Mouse (Mus musculus) forebrain, embryonic 10.5 days (tissue): ENCODE results near the gene Ccdc155. TPM values are rescaled to one million over a fixed set of nuclear protein-coding genes. Genes with fewer than 3 reads are reported as not detected.
"Not testable (repeated sequence)": the region's sequence is repeated elsewhere in the genome, so short reads cannot be mapped to it uniquely, and the experiment has no call there.

Experiments
- DNase-seq: peaks from one replicate; pipeline ENCODE4 v3.0.0-alpha.2; 2017; ENCODE audit warnings: low spot score; ENCODE audit errors: extremely low spot score
- H3K27ac ChIP-seq: fragments of 300-500 bp; sonication (generic); 2 replicates; pipeline ENCODE4 v1.5.1; 2016; ENCODE audit warnings: mild to moderate bottlenecking
- H3K27me3 ChIP-seq: fragments of 300-500 bp; sonication (generic); 2 replicates; pipeline ENCODE4 v1.6.1; 2016; ENCODE audit warnings: mild to moderate bottlenecking; ENCODE audit not compliant: poor library complexity, severe bottlenecking
- H3K36me3 ChIP-seq: fragments of 300-500 bp; sonication (generic); replicated peaks from 2 replicates; pipeline ENCODE4 v1.6.1; 2016; ENCODE audit warnings: mild to moderate bottlenecking, moderate library complexity
- H3K4me1 ChIP-seq: fragments of 300-500 bp; sonication (generic); 2 replicates; pipeline ENCODE4 v1.6.1; 2016
- H3K4me3 ChIP-seq: fragments of 300-500 bp; sonication (generic); 2 replicates; pipeline ENCODE4 v1.5.1; 2016; ENCODE audit warnings: mild to moderate bottlenecking, moderate library complexity
- H3K9me3 ChIP-seq: fragments of 300-500 bp; sonication (generic); 2 replicates; pipeline ENCODE4 v1.6.1; 2016; ENCODE audit warnings: mild to moderate bottlenecking, moderate library complexity
- WGBS: fragments of 180-500 bp; shearing (Covaris S2); methylation state at CpG from one replicate; pipeline ENCODE4 v1.1.7; 2016; 5-methylcytosine and 5-hydroxymethylcytosine counted together
- polyA plus RNA-seq: library from polyadenylated mRNA; unstranded; fragments of >200 nt; fragmentation: Nextera tagmentation; extraction: Ambion mirVana; gene quantifications from 2 replicates; pipeline ENCODE4 v1.2.1, GENCODE M21; 2016

The Ccdc155 gene
- polyA plus RNA-seq, 1 experiment from 2014 or later = 0.66 TPM

DNA sequence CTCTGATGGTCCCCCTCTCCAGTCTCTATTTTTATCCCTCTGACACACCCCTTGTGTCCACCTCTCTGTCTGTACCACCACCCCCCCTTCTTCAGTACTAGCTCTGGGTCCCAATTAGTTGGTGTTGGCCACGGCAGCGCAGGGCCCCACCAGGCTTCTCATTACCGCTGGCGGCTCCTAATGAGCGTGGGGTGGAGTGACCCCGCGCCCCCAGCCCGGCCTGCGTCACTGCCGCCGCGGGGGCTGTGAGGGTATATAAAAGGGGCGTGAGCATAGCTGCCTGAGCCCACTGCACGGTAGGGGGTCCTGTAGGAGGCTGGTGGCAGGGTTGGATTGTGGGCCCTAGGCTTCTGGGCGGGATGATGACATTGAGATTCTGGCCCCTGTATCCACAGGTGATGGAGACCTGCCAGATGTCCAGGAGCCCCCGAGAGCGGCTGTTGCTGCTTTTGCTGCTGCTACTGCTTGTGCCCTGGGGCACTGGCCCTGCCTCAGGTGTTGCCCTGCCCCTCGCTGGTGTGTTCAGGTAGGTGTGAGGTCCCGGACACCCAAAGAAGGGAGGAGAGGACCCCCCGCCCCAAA, 23.7 kb downstream of the Ccdc155 start, which contains the start of gene Pth2:
Pth2 (plus strand) TSS at position 100 of the 582 bp plus-strand sequence.
- WGBS = 19% methylated on average over 20 of the region's 20 CpGs
- no peak for DNase-seq
- H3K27me3 ChIP-seq = peaks cover 100% of the 10 kb centered on the region
- peaks cover 46% of the 10 kb centered on the region for H3K4me1 ChIP-seq
- H3K36me3 ChIP-seq = no peaks in the 10 kb centered on the region
- no peak within 1 kb of the TSS for H3K27ac ChIP-seq
- no peaks in the 10 kb centered on the region for H3K9me3 ChIP-seq
- H3K4me3 ChIP-seq = peak within 1 kb of the TSS; percentile 45

DNA sequence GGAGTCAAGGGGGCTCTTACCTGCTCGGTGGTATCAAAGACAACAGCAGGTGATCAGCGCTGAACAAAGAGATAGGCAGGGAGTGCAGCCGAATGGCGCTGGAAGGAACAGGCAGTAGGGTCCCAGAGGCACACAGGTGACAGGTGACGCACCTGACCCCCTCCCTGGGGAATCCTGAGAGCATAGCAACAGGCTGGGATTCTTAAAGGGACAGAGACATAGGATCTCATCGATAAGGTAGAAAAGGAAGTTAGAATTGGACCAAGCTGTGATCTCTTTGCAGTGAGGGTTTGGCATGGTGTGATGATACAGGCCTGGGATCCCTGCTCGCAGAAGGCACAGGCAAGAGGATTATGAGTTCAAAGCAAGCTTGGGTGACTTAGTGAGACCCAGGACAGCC, 25.2 kb downstream of the Ccdc155 start, which contains the start of gene Gfy:
Gfy (minus strand) TSS at position 101 of the 400 bp plus-strand sequence.
- Histone ChIP-seq H3K4me1 (peaks cover 54% of the 10 kb centered on the region), H3K27me3 (peaks cover 100% of the 10 kb centered on the region), H3K9me3 (no peaks in the 10 kb centered on the region), H3K4me3 (no peak within 1 kb of the TSS), H3K36me3 (no peaks in the 10 kb centered on the region), H3K27ac (no peak within 1 kb of the TSS)
- 30% methylated on average over 7 of the region's 7 CpGs for WGBS
- no peak for DNase-seq

DNA sequence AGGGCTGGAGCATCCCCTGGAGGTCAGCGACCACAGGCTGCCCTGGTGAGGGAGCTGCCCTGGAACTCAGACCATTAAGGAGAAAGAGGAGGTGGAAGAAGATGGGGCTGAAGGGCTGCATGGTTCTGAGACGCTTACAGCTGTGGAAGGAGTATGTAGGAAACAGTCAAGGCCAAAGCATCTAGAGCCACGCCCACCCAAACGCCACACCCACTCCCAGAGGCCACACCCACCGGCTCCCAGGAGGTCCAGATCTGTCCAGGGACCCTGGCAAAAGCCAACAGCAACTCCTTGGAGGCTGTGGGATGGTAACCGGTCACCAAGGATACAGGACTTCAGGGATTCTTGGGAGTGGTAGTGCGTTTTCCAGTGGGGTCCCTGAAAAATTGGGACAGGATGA, 26.1 kb downstream of the Ccdc155 start:
- H3K4me3 ChIP-seq = no peak overlapping the region
- H3K9me3 ChIP-seq = no peaks in the 10 kb centered on the region
- H3K27me3 ChIP-seq = peaks cover 99% of the 10 kb centered on the region
- 21% methylated on average over 7 of the region's 7 CpGs for WGBS
- no peak for DNase-seq
- no peak overlapping the region for H3K27ac ChIP-seq
- peaks cover 56% of the 10 kb centered on the region for H3K4me1 ChIP-seq
- H3K36me3 ChIP-seq = no peaks in the 10 kb centered on the region

DNA sequence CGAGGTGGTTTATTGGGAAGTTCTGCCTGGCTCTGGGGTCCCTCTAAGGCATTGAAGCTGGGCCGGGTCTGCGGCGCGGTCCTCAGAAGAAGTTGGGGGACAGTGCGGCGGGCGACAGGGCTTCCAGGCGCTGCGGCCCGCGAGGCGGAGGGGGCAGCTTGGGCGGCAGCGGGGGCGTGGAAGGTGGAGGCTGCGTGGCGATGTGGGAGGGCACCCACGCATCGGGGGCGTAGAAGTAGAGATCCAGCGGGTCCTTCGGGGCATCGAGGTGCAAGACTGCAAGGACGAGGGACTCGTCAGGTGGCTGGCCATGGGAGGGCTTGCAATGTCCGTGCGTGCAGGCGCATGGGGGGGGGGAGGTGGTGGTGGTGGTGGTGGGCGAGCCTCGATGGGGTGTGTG, 28.3 kb downstream of the Ccdc155 start:
- Histone ChIP-seq H3K27ac (no peak overlapping the region), H3K4me1 (peaks cover 38% of the 10 kb centered on the region), H3K27me3 (peaks cover 98% of the 10 kb centered on the region), H3K36me3 (no peaks in the 10 kb centered on the region), H3K9me3 (peaks cover 11% of the 10 kb centered on the region; the same call in 1 of the 2 replicates), H3K4me3 (peak overlapping the region; percentile 40)
- DNase-seq = no peak
- 2% methylated on average over 31 of the region's 31 CpGs for WGBS

DNA sequence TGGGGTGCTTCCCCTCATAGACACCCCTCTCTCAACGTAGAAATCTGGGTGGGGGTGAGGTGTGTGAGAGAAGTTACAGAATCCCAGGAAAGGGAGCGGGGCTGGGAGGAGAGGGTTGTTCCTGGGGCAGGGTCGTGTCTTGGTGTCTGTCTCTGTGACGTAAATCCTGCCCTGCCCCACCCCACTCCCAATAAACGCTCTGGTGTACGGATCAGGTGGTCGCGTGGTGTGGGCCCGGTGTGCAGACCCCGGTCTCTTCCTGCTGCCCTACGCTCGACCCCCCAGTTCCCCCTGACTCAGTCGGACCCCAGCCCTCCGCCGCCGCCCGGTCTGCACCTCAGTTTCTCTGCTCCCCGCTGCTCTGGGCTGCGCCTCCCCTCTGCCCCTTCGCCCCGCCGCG, 28.8 kb downstream of the Ccdc155 start:
- H3K4me3 ChIP-seq = peak overlapping the region; percentile 40
- WGBS = under 1% methylated on average over 23 of the region's 23 CpGs

DNA sequence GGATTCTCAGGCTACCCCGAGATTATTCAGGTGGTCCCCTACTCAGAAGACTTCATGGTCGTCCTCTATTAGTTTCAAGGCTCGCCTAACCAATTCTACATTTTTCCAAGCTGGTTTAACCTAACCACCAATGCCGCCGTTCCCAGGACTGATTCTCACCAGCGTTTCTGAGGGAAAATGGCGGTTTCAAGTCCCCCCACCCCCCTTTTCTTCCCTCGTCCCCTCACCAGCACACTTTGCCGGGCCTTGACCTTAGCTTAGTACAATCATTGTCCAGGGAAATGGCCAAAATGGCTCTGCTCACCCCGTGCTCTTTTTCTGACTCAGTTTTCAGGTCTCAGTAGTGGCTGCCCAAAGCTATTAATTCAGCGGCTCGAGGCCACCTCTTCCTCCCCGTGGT, 29.3 kb downstream of the Ccdc155 start:
- Histone ChIP-seq H3K36me3 (no peaks in the 10 kb centered on the region), H3K9me3 (peaks cover 16% of the 10 kb centered on the region), H3K4me3 (peak overlapping the region; percentile 40; the same call in 1 of the 2 replicates), H3K27me3 (peaks cover 98% of the 10 kb centered on the region), H3K27ac (no peak overlapping the region), H3K4me1 (peaks cover 29% of the 10 kb centered on the region)
- DNase-seq = no peak
- WGBS = 4% methylated on average over 13 of the region's 13 CpGs

More for the DNA sequence above, 28.8 kb downstream of the Ccdc155 start:
- Histone ChIP-seq H3K4me1 (peaks cover 34% of the 10 kb centered on the region), H3K27me3 (peaks cover 98% of the 10 kb centered on the region), H3K27ac (no peak overlapping the region), H3K9me3 (peaks cover 11% of the 10 kb centered on the region; the same call in 1 of the 2 replicates), H3K36me3 (no peaks in the 10 kb centered on the region)
- DNase-seq = no peak

DNA sequence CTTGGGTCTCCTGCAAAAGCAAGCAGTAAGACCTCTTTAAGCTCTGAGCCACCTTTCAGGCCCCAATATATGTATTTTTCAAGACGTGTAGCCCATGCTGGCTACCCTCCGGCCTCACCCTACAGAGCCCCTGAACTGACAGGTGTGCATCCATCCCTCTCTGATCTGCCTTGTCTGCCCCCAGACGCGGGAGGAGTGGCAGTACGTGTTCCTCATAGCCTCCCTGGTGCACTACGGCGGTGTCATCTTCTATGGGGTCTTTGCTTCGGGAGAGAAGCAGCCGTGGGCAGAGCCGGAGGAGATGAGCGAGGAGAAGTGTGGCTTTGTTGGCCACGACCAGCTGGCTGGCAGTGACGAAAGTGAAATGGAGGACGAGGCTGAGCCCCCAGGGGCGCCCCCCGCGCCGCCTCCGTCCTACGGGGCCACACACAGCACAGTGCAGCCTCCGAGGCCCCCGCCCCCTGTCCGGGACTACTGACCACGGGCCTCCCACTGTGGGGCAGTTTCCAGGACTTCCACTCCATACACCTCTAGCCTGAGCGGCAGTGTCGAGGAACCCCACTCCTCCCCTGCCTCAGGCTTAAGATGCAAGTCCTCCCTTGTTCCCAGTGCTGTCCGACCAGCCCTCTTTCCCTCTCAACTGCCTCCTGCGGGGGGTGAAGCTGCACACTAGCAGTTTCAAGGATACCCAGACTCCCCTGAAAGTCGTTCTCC, 30.0 kb downstream of the Ccdc155 start:
- Histone ChIP-seq H3K4me1 (peaks cover 27% of the 10 kb centered on the region), H3K27ac (peak overlapping the region; percentile 44; the same call in 1 of the 2 replicates), H3K36me3 (no peaks in the 10 kb centered on the region), H3K9me3 (peaks cover 23% of the 10 kb centered on the region), H3K4me3 (peak overlapping the region; percentile 40), H3K27me3 (peaks cover 98% of the 10 kb centered on the region)
- whole genome bisulfite sequencing = 2% methylated on average over 29 of the region's 29 CpGs
- peak; percentile 43 for DNase-seq

DNA sequence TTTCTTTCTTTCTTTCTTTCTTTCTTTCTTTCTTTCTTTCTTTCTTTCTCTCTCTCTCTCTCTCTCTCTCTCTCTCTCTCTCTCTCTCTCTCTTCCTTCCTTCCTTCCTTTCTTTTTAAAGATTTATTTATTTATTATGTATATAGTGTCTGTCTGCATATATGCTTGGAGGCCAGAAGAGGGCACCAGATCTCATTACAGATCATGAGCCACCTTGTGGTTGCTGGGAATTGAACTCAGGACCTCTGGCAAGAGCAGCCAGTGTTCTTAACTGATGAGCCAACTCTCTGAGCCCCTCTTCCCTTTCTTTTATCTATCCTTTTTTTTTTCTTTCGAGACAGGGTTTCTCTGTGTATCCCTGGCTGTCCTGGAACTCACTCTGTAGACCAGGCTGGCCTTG, 30.9 kb downstream of the Ccdc155 start:
- Histone ChIP-seq H3K4me1 (peaks cover 28% of the 10 kb centered on the region), H3K9me3 (peaks cover 33% of the 10 kb centered on the region), H3K27me3 (peaks cover 98% of the 10 kb centered on the region)
- DNase-seq, H3K27ac ChIP-seq, H3K36me3 ChIP-seq, H3K4me3 ChIP-seq: not testable (repeated sequence)
- WGBS = 55% methylated on average over 1 of the region's 1 CpGs

DNA sequence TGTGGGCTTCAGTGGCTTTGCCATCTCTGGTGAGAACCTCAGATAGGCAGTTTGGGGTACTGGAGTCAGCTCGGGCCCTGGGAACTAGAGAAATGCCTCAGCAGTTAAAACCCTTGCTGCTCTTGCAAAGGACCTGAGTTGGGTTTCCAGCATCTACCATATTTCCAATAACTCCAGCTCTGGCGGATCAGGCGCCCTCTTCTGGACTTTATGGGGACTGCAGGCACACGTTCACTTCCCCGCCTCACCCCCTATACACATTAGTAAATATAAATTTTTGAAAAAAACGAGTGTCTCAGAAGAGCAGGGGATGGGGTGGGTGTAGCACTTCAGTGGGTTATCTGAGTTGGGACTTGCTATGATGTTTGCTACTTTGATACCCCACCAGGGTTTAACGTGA, 31.7 kb downstream of the Ccdc155 start:
- H3K4me1 ChIP-seq = peaks cover 35% of the 10 kb centered on the region
- H3K36me3 ChIP-seq = 0 out of 2 replicates have a peak, but pooled peaks cover 2% of the 10 kb centered on the region
- peaks cover 98% of the 10 kb centered on the region for H3K27me3 ChIP-seq
- 58% methylated on average over 7 of the region's 7 CpGs for WGBS
- no peak for DNase-seq
- no peak overlapping the region for H3K4me3 ChIP-seq
- peaks cover 33% of the 10 kb centered on the region for H3K9me3 ChIP-seq
- no peak overlapping the region for H3K27ac ChIP-seq

DNA sequence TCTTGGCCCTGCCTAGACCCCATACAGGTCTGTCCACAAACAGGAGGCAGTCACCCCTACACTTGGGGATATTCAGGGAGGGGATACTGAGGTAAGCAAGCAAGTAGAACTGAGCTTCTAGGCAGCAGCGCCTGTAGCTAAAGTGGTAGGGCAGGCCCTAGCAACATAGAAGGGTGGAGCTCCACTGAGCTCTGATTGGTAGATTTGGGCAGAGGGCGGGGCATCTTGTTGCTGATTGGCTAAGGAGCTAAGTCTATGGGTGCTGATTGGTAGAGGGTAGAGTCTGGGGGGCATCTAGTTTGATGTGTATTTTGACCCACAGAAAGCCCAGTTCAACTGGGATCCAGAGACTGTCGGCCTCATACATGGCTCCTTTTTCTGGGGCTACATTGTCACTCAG, 35.2 kb downstream of the Ccdc155 start:
- DNase-seq = no peak
- H3K4me1 ChIP-seq = peaks cover 17% of the 10 kb centered on the region
- H3K36me3 ChIP-seq = 0 out of 2 replicates have a peak, but pooled peaks cover 2% of the 10 kb centered on the region

DNA sequence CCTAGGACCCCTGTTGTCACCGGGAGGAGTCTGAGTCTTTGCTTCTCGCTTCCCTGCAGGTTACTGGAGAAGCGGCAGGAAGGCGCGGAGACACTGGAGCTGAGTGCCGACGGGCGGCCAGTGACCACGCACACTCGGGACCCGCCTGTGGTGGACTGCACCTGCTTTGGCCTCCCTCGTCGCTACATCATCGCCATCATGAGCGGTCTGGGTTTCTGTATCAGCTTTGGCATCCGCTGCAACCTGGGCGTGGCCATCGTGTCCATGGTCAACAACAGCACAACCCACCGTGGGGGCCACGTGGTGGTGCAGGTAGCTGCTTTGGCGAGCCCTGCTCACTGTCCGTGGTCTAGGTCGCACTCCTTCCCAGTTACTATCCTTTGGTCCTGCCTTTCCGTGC, 36.0 kb downstream of the Ccdc155 start:
- peaks cover 98% of the 10 kb centered on the region for H3K27me3 ChIP-seq
- H3K4me3 ChIP-seq = peak overlapping the region; percentile 25
- H3K4me1 ChIP-seq = peaks cover 23% of the 10 kb centered on the region
- H3K27ac ChIP-seq = no peak overlapping the region
- 3% methylated on average over 24 of the region's 24 CpGs for WGBS
- H3K9me3 ChIP-seq = peaks cover 39% of the 10 kb centered on the region
- DNase-seq = no peak
- H3K36me3 ChIP-seq = 0 out of 2 replicates have a peak, but pooled peaks cover 2% of the 10 kb centered on the region

More for the DNA sequence above, 35.2 kb downstream of the Ccdc155 start:
- H3K27me3 ChIP-seq = peaks cover 98% of the 10 kb centered on the region
- peaks cover 39% of the 10 kb centered on the region for H3K9me3 ChIP-seq
- no peak overlapping the region for H3K27ac ChIP-seq
- H3K4me3 ChIP-seq = no peak overlapping the region
- WGBS = 89% methylated on average over 3 of the region's 3 CpGs

DNA sequence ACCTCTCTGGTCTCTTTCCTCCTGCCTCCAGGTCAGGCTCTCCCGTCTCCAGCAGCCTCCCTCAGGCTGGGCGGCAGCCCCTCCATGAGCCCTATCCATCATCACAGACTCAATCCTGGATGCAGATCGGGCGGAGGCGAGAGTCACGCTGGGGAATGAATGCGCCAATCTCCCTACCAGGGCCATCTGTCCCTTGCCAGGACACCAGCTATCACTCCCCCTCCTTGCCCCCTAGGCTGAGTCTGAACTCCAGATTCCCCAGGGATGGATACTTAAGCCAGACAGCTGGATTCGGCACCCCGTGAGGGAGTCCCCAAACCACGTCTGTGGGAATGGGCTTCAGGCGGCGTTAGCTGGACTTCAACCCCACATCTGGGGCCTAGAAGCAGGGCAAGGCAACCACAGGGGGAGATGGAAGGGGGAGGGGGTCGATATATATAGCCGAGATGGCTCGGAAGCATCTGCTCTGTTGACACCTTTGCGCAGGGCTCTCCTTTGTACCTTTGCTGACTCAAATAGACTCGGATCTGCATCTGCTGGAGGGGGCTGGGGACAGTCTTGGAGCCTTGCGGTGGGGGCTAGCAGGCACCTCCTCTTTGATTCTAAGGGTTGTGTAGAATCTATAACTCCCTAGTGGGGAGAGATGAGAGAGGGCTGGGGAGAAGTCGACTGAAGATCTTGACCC, 36.8 kb downstream of the Ccdc155 start:
- no peak for DNase-seq
- H3K4me1 ChIP-seq = peaks cover 25% of the 10 kb centered on the region
- H3K27me3 ChIP-seq = peaks cover 100% of the 10 kb centered on the region
- 5% methylated on average over 19 of the region's 19 CpGs for WGBS
- H3K36me3 ChIP-seq = 0 out of 2 replicates have a peak, but pooled peaks cover 2% of the 10 kb centered on the region
- H3K9me3 ChIP-seq = peaks cover 38% of the 10 kb centered on the region
- H3K27ac ChIP-seq = no peak overlapping the region
- H3K4me3 ChIP-seq = peak overlapping the region; percentile 19; the same call in 1 of the 2 replicates
